Mouse (Mus musculus): ENCODE results near the gene Gfer. TPM values are rescaled to one million over a fixed set of nuclear protein-coding genes. Genes with fewer than 3 reads are reported as not detected.

Gene Gfer
- total and polyA plus RNA-seq, 2 experiments, result 32.6 to 49.8 TPM

GRCm38 (mm10) chr17:24645916-24646315 lies 50.0 kb downstream of the Gfer start:
- Histone ChIP-seq H3K27ac (replicated peaks; ENCODE audit: insufficient read depth, low read depth, low read length) (peak overlapping the region; percentile 87), H3K36me3 (ENCODE audit: control insufficient read depth, insufficient read depth, low read length) (peaks cover 2% of the 10 kb centered on the region; the same call in 1 of the 2 replicates)
- 84% methylated on average over 3 of the region's 3 CpGs for WGBS

GRCm38 (mm10) chr17:24644875-24645721 lies 50.9 kb downstream of the Gfer start:
- H3K9ac ChIP-seq (ENCODE audit: low read depth, low read length), result peak overlapping the region; percentile 66
- peaks cover 5% of the 10 kb centered on the region; the same call in 1 of the 2 replicates for H3K36me3 ChIP-seq (ENCODE audit: control insufficient read depth, insufficient read depth, low read length)
- TF ChIP-seq POLR2A (IDR thresholded peaks at IDR 0.05; ENCODE audit: extremely low read depth, insufficient read depth, low read length), result no peak
- no peak for TF ChIP-seq CTCF (IDR thresholded peaks at IDR 0.05; ENCODE audit: low read depth, low read length)
- no peaks in the 10 kb centered on the region for H3K27me3 ChIP-seq (ENCODE audit: control insufficient read depth, insufficient read depth, low read length)
- peak overlapping the region; percentile 87 for H3K27ac ChIP-seq (replicated peaks; ENCODE audit: insufficient read depth, low read depth, low read length)
- DNase-seq (ENCODE audit: extremely low read depth, low read depth, low spot score), result no peak
- WGBS, result 82% methylated on average over 9 of the region's 9 CpGs
- peak overlapping the region; percentile 35; the same call in 1 of the 2 replicates for H3K4me3 ChIP-seq (ENCODE audit: insufficient read depth, low read depth, low read length)
- peaks cover 10% of the 10 kb centered on the region; the same call in 1 of the 2 replicates for H3K79me2 ChIP-seq (ENCODE audit: control insufficient read depth, insufficient read depth, low read length)
- H3K4me1 ChIP-seq (ENCODE audit: control insufficient read depth, insufficient read depth, low read length), result no peaks in the 10 kb centered on the region

More at GRCm38 (mm10) chr17:24645916-24646315, 50.0 kb downstream of the Gfer start:
- Histone ChIP-seq H3K4me1 (ENCODE audit: control insufficient read depth, insufficient read depth, low read length) (peaks cover 7% of the 10 kb centered on the region), H3K9ac (ENCODE audit: low read depth, low read length) (peak overlapping the region; percentile 61; the same call in 1 of the 2 replicates), H3K27me3 (ENCODE audit: control insufficient read depth, insufficient read depth, low read length) (no peaks in the 10 kb centered on the region), H3K4me3 (ENCODE audit: insufficient read depth, low read depth, low read length) (no peak overlapping the region), H3K79me2 (ENCODE audit: control insufficient read depth, insufficient read depth, low read length) (peaks cover 10% of the 10 kb centered on the region; the same call in 1 of the 2 replicates)
- no peak for TF ChIP-seq POLR2A (IDR thresholded peaks at IDR 0.05; ENCODE audit: extremely low read depth, insufficient read depth, low read length)
- no peak for TF ChIP-seq CTCF (IDR thresholded peaks at IDR 0.05; ENCODE audit: low read depth, low read length)
- DNase-seq (ENCODE audit: extremely low read depth, low read depth, low spot score), result no peak

DNA sequence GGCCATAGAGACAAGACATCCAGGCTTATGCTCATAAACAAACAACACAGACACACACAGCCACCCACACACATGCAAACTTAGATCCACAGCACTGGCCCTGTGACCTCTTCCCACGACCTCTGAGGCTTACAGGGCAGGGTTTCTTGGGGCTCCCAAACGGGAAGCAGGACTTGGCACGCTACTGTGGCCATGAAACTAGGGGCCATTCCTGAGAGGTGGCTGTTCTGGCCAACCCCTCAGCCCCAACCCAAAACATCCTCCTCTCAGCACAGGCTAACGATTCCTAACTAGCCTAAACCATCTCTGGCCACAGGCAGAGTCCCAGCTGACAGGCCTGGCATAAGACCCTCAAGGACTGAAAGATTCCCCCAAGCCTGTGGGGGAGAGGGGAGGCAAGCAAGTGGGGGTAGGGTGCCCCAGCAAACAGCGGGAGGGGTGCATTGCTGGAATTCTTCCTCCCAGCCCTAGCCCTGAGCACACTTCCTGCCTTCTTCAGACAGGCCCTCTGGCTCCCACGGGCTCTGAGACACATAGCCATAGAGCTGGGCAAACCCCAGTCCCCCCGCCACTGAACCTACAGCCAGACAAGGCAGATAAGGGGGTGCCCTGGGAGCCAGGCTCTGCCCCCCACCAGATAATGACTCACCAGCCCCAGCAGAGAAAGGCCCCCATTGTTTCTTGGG lies 51.8 kb downstream of the Gfer start:
- Histone ChIP-seq H3K36me3 (ENCODE audit: control insufficient read depth, insufficient read depth, low read length) (peaks cover 5% of the 10 kb centered on the region; the same call in 1 of the 2 replicates), H3K4me3 (ENCODE audit: insufficient read depth, low read depth, low read length) (peak overlapping the region; percentile 35), H3K9ac (ENCODE audit: low read depth, low read length) (peak overlapping the region; percentile 66), H3K27me3 (ENCODE audit: control insufficient read depth, insufficient read depth, low read length) (no peaks in the 10 kb centered on the region), H3K27ac (replicated peaks; ENCODE audit: insufficient read depth, low read depth, low read length) (peak overlapping the region; percentile 83), H3K4me1 (ENCODE audit: control insufficient read depth, insufficient read depth, low read length) (no peaks in the 10 kb centered on the region), H3K79me2 (ENCODE audit: control insufficient read depth, insufficient read depth, low read length) (peaks cover 3% of the 10 kb centered on the region; the same call in 1 of the 2 replicates)
- no peak for TF ChIP-seq POLR2A (IDR thresholded peaks at IDR 0.05; ENCODE audit: extremely low read depth, insufficient read depth, low read length)
- no peak for TF ChIP-seq CTCF (IDR thresholded peaks at IDR 0.05; ENCODE audit: low read depth, low read length)
- peak; percentile 52 for DNase-seq (ENCODE audit: extremely low read depth, low read depth, low spot score)
- WGBS, result 43% methylated on average over 7 of the region's 7 CpGs

Other genes starting within 250 kb of the Gfer start
Only the 30 nearest of the 32 such genes appear.
- gene Pgp, start 225.8 kb downstream of the Gfer start, total RNA-seq (2014; rRNA removed), result 9.2 and 11.9 TPM in 2 replicates
- gene Pgp, start 225.8 kb downstream of the Gfer start, polyA plus RNA-seq (2012; rRNA removed), result 25.8 and 26.6 TPM in 2 replicates
- gene Bricd5, start 222.3 kb downstream of the Gfer start, total RNA-seq (2014; rRNA removed), result not detected in 2 replicates
- gene Bricd5, start 222.3 kb downstream of the Gfer start, polyA plus RNA-seq (2012; rRNA removed), result 0.24 and 0.67 TPM in 2 replicates
- 3.5 and 3.9 TPM in 2 replicates for gene Mlst8, start 217.1 kb downstream of the Gfer start, total RNA-seq (2014; rRNA removed)
- gene Mlst8, start 217.1 kb downstream of the Gfer start, polyA plus RNA-seq (2012; rRNA removed), result 12.9 and 16.7 TPM in 2 replicates
- under 0.01 and 0.18 TPM in 2 replicates for gene Caskin1, start 207.6 kb downstream of the Gfer start, total RNA-seq (2014; rRNA removed)
- gene Caskin1, start 207.6 kb downstream of the Gfer start, polyA plus RNA-seq (2012; rRNA removed), result 0.18 and 0.26 TPM in 2 replicates
- gene Traf7, start 168.2 kb downstream of the Gfer start, total RNA-seq (2014; rRNA removed), result 13.4 and 14.4 TPM in 2 replicates
- gene Traf7, start 168.2 kb downstream of the Gfer start, polyA plus RNA-seq (2012; rRNA removed), result 25.3 and 47.5 TPM in 2 replicates
- gene Rab26, start 161.9 kb downstream of the Gfer start, total RNA-seq (2014; rRNA removed), result 0.13 and 0.37 TPM in 2 replicates
- gene Rab26, start 161.9 kb downstream of the Gfer start, polyA plus RNA-seq (2012; rRNA removed), result 0.15 and 0.40 TPM in 2 replicates
- gene Pkd1, start 146.3 kb downstream of the Gfer start, total RNA-seq (2014; rRNA removed), result 9.9 and 11.4 TPM in 2 replicates
- 14.7 and 17.4 TPM in 2 replicates for gene Pkd1, start 146.3 kb downstream of the Gfer start, polyA plus RNA-seq (2012; rRNA removed)
- gene Tsc2, start 63.5 kb downstream of the Gfer start, total RNA-seq (2014; rRNA removed), result 19.5 and 27.9 TPM in 2 replicates
- 63.4 and 79.3 TPM in 2 replicates for gene Tsc2, start 63.5 kb downstream of the Gfer start, polyA plus RNA-seq (2012; rRNA removed)
- 8.1 and 9.7 TPM in 2 replicates for gene Nthl1, start 63.5 kb downstream of the Gfer start, total RNA-seq (2014; rRNA removed)
- 11.3 and 11.5 TPM in 2 replicates for gene Nthl1, start 63.5 kb downstream of the Gfer start, polyA plus RNA-seq (2012; rRNA removed)
- 8.8 and 13.6 TPM in 2 replicates for gene Slc9a3r2, start 45.8 kb downstream of the Gfer start, total RNA-seq (2014; rRNA removed)
- 24.9 and 31.5 TPM in 2 replicates for gene Slc9a3r2, start 45.8 kb downstream of the Gfer start, polyA plus RNA-seq (2012; rRNA removed)
- gene Npw, start 37.7 kb downstream of the Gfer start, total RNA-seq (2014; rRNA removed), result not detected in 2 replicates
- gene Npw, start 37.7 kb downstream of the Gfer start, polyA plus RNA-seq (2012; rRNA removed), result not detected in 2 replicates
- 11.1 and 16.0 TPM in 2 replicates for gene Zfp598, start 26.5 kb downstream of the Gfer start, total RNA-seq (2014; rRNA removed)
- 67.8 and 106 TPM in 2 replicates for gene Zfp598, start 26.5 kb downstream of the Gfer start, polyA plus RNA-seq (2012; rRNA removed)
- gene Syngr3, start 6.2 kb downstream of the Gfer start, total RNA-seq (2014; rRNA removed), result 0.09 and 0.13 TPM in 2 replicates
- 0.10 TPM in 2 replicates for gene Syngr3, start 6.2 kb downstream of the Gfer start, polyA plus RNA-seq (2012; rRNA removed)
- gene Noxo1, start 78 bp upstream of the Gfer start, total RNA-seq (2014; rRNA removed), result 0.37 and 0.40 TPM in 2 replicates
- gene Noxo1, start 78 bp upstream of the Gfer start, polyA plus RNA-seq (2012; rRNA removed), result 2.7 TPM in 2 replicates
- 14.2 and 17.8 TPM in 2 replicates for gene Tbl3, start 11.5 kb upstream of the Gfer start, total RNA-seq (2014; rRNA removed)
- gene Tbl3, start 11.5 kb upstream of the Gfer start, polyA plus RNA-seq (2012; rRNA removed), result 29.4 and 37.9 TPM in 2 replicates
- not detected in 2 replicates for gene Rnf151, start 21.9 kb upstream of the Gfer start, total RNA-seq (2014; rRNA removed)
- gene Rnf151, start 21.9 kb upstream of the Gfer start, polyA plus RNA-seq (2012; rRNA removed), result 0.19 TPM in 1 of 2 replicates, not detected in the other
- gene Rps2, start 22.0 kb upstream of the Gfer start, total RNA-seq (2014; rRNA removed), result 802 and 1,081 TPM in 2 replicates
- gene Rps2, start 22.0 kb upstream of the Gfer start, polyA plus RNA-seq (2012; rRNA removed), result 2,199 and 2,424 TPM in 2 replicates
- gene Ndufb10, start 28.3 kb upstream of the Gfer start, total RNA-seq (2014; rRNA removed), result 290 TPM in 2 replicates
- 265 and 300 TPM in 2 replicates for gene Ndufb10, start 28.3 kb upstream of the Gfer start, polyA plus RNA-seq (2012; rRNA removed)
- 0.46 TPM in 1 of 2 replicates, not detected in the other for gene Rpl3l, start 31.7 kb upstream of the Gfer start, total RNA-seq (2014; rRNA removed)
- not detected in 2 replicates for gene Rpl3l, start 31.7 kb upstream of the Gfer start, polyA plus RNA-seq (2012; rRNA removed)
- 184 and 192 TPM in 2 replicates for gene Msrb1, start 40.5 kb upstream of the Gfer start, total RNA-seq (2014; rRNA removed)
- 447 and 506 TPM in 2 replicates for gene Msrb1, start 40.5 kb upstream of the Gfer start, polyA plus RNA-seq (2012; rRNA removed)
- gene Hs3st6, start 56.8 kb upstream of the Gfer start, total RNA-seq (2014; rRNA removed), result 0.74 and 1.2 TPM in 2 replicates
- 2.3 and 3.9 TPM in 2 replicates for gene Hs3st6, start 56.8 kb upstream of the Gfer start, polyA plus RNA-seq (2012; rRNA removed)
- 4.9 and 6.7 TPM in 2 replicates for gene Meiob, start 108.1 kb upstream of the Gfer start, total RNA-seq (2014; rRNA removed)
- gene Meiob, start 108.1 kb upstream of the Gfer start, polyA plus RNA-seq (2012; rRNA removed), result 0.59 and 0.75 TPM in 2 replicates
- 855 and 1,003 TPM in 2 replicates for gene Hagh, start 144.0 kb upstream of the Gfer start, total RNA-seq (2014; rRNA removed)
- 900 and 1,325 TPM in 2 replicates for gene Hagh, start 144.0 kb upstream of the Gfer start, polyA plus RNA-seq (2012; rRNA removed)
- gene Fahd1, start 154.2 kb upstream of the Gfer start, total RNA-seq (2014; rRNA removed), result 49.5 and 61.3 TPM in 2 replicates
- gene Fahd1, start 154.2 kb upstream of the Gfer start, polyA plus RNA-seq (2012; rRNA removed), result 55.7 and 61.8 TPM in 2 replicates
- 112 and 127 TPM in 2 replicates for gene Igfals, start 169.8 kb upstream of the Gfer start, total RNA-seq (2014; rRNA removed)
- 369 and 402 TPM in 2 replicates for gene Igfals, start 169.8 kb upstream of the Gfer start, polyA plus RNA-seq (2012; rRNA removed)
- 16.2 and 24.7 TPM in 2 replicates for gene Nubp2, start 190.2 kb upstream of the Gfer start, total RNA-seq (2014; rRNA removed)
- 30.2 and 33.0 TPM in 2 replicates for gene Nubp2, start 190.2 kb upstream of the Gfer start, polyA plus RNA-seq (2012; rRNA removed)
- gene Spsb3, start 190.5 kb upstream of the Gfer start, total RNA-seq (2014; rRNA removed), result 8.7 and 14.8 TPM in 2 replicates
- gene Spsb3, start 190.5 kb upstream of the Gfer start, polyA plus RNA-seq (2012; rRNA removed), result 37.5 and 42.4 TPM in 2 replicates
- 19.5 and 20.5 TPM in 2 replicates for gene Eme2, start 198.9 kb upstream of the Gfer start, total RNA-seq (2014; rRNA removed)
- gene Eme2, start 198.9 kb upstream of the Gfer start, polyA plus RNA-seq (2012; rRNA removed), result 21.0 and 31.2 TPM in 2 replicates
- 47.5 and 53.7 TPM in 2 replicates for gene Mrps34, start 199.0 kb upstream of the Gfer start, total RNA-seq (2014; rRNA removed)
- 124 and 149 TPM in 2 replicates for gene Mrps34, start 199.0 kb upstream of the Gfer start, polyA plus RNA-seq (2012; rRNA removed)
- 46.6 and 49.1 TPM in 2 replicates for gene Nme3, start 200.3 kb upstream of the Gfer start, total RNA-seq (2014; rRNA removed)
- 69.7 and 72.3 TPM in 2 replicates for gene Nme3, start 200.3 kb upstream of the Gfer start, polyA plus RNA-seq (2012; rRNA removed)

Measured in liver, adult 2 months (tissue).